Mouse (Mus musculus): ENCODE results near the gene Olfr1404.
"Not testable (repeated sequence)": the region's sequence is repeated elsewhere in the genome, so short reads cannot be mapped to it uniquely, and the experiment has no call there.

Gene Olfr1404

DNA sequence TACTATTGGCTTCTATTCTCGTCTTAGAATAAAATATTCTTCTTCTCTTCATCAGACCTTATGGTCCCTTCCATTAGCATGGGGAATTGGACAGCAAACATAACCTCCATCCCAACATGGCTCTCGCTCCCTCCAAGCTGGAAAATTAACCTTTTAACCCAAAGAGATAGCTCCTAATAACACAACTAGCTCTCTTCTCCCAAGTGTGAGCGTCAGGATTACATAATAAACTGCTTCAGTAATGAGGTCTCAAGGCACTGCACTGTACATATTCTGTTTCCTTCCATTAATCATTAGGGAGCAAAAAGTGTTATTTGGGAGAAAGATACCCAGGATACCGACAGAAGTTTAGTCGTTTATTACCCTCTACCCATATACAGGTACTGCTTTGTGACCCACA, at the start of gene Olfr1404:
Gene Olfr1404, plus strand, starts transcription at position 301 of the 400 bp plus-strand sequence.
- in situ Hi-C loops (cut with MboI; ENCODE audit: low sequenced_read_pairs) = no loop called here

DNA sequence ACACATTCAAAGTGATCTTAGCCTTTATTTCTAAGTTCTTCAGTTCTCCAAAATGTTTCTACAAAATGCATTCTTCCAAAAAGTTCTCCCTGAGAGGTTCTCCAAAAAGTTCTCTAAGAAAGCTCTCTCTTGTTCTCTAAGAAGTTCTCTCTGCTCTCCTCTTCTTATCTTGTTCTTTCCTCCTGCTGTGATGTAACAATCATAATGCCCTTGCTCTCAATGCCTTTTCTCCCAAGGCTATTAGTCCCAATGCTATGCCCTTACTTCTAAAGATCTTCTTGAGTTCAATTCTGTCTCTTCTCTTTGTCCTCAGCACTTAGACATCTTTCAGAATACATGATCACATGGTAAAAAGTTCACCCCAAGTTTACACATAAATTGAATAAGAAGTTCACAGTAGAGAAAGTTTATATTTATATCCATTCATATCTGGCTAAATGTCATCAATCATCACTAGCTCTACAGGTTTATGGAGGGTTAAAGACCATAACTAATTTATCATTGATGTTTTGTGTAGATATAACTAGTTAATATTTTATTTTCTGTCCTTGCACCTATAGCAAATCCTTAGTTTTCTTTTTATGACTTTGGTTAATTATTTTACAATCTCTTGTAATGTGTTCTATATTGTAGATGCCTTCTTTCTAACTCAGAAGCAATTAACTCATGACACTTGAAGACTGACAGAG, 37.9 kb upstream of the Olfr1404 start:
- in situ Hi-C loops (cut with MboI; ENCODE audit: low sequenced_read_pairs) = no loop called here

DNA sequence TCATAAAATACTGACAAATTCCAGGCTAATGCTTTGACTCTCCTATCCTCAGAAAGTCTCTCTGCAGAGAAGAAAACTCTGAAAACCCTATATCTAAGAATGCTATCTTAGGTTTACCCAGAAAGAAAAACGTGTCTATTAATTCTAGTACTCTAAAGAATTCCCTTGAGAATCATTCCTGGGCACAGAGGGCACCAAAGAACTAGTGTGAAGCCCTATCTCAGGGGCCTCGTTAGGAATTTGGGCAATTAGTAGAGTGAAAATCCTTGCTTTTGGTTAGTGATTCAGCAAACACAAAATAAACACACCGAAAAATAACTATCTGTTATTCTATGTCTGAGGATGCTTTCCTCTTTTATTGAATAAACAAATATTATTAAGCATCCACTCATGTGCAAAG, 21.7 kb upstream of the Olfr1404 start, which contains the start of gene Olfr1406:
Gene Olfr1406, minus strand, starts transcription at position 101 of the 400 bp plus-strand sequence.
- in situ Hi-C loops (cut with MboI; ENCODE audit: low sequenced_read_pairs) = no loop called here

DNA sequence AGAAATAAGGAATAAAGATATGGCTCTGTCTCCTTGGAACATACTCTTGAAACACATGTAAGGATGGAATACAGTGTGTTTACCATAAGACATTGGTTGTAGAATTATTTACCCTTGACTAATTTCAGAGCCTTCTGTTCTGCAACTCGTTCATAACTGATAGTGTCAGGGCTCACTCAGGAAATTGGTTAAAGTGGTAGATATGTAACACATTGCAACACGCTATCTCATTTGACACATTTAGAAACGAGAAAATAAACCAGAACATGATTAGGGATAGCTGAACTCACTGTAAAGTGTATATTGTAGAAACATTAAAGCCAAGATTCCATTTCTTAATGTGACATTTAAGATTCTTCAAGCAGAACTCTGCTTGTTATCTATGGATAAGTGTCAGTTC, 20.1 kb upstream of the Olfr1404 start:
- in situ Hi-C loops (cut with MboI; ENCODE audit: low sequenced_read_pairs) = no loop called here

DNA sequence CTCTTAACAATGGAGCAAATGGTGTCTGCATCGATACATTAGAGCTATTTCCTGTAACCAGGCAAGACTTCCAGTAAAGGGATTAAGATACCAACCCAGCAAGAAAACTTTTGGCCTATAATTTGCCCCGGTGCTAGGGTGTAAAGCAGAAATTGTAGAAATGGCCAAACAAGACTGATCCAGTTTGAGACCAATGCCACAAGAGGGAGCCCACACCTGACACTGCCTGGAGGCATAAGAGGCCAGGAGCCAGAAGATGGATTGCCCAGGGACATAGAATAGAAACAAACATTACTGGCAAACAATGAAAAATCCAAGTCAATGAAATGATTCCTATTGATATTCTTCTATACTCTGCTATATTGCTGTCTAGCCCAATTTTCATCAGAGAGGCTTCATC, 15.8 kb upstream of the Olfr1404 start:
- in situ Hi-C loops (cut with MboI; ENCODE audit: low sequenced_read_pairs) = no loop called here

DNA sequence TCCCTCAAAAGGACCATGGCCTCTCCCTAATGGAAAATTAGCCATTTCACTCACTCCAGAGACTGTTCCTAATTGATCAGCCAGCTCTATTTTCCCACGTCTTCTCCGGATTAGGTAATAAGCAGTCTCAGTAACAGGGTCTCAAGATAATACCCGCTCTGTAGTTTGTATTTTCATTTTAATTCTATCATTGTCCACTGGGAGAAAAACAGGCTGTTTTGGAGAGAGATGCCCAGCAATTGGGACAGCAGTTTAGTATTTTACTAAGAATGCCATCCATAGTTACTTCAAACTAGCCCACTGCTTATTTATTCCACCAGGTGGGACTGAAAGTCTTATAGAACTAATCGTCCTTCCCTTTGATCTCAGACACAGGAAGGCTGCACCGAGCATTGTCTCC, 14.7 kb upstream of the Olfr1404 start, which contains the start of gene Olfr218:
Gene Olfr218, plus strand, starts transcription at position 301 of the 400 bp plus-strand sequence.
- in situ Hi-C loops (cut with MboI; ENCODE audit: low sequenced_read_pairs) = no loop called here

DNA sequence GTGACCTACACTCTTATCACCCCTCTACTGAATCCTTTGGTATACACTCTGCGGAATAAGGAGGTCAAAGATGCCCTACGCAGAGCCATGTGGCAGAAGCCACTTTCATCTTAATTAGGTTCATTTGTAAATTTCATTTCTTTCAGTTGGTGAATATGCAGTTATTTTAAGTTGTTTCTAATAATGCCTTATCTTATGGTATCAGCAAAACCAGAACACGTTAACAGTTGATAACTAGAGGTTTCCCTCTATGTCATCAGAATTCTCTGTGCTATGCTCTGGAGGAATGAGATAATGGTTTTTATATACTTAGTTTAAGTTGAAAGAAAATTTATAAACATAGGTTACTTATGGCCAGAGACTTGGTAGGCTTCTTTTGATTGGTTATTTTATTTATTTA, 4.3 kb downstream of the Olfr1404 start:
- in situ Hi-C loops (cut with MboI; ENCODE audit: low sequenced_read_pairs) = no loop called here

DNA sequence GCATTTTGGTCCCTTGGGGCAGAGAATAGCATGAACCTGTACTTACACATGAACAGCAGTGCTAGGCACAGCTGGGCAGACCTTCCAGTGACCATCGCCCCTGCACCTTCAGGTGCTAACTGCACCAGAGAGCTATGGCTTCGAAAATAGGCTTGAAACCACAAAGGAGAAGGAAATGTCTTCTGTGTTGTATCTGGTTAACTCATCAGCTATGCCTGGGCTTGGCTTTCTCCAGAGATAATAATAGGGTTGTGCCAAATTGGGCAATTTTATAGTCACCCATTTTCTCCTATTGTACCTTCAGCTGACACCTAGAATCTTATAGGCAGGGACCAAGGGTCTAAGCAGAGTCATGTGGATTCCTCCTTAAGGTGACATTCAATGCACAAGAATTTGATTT, 14.9 kb downstream of the Olfr1404 start, which contains the start of gene Fcer1a:
Gene Fcer1a, minus strand, starts transcription at position 134 of the 400 bp plus-strand sequence.
- in situ Hi-C loops (cut with MboI; ENCODE audit: low sequenced_read_pairs) = no loop called here

DNA sequence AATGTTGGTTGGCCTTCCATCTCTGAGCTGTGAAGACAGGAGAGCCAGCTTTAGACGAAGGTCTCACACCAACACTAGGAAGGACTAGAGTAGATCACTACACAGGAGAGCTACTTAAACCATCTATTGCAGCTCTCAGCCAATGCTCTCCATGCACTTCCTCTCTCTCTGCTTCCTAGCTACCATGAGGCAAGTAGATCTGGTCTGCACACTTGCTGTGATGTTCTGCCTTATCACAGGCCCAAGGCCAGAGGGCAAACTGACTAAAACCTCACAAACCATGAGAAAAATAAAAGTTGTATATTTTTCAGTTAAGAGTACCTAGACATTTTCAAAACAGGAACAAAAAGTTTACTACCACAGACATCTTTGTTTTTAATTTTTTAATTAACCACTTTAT, 24.8 kb downstream of the Olfr1404 start:
- in situ Hi-C loops (cut with MboI; ENCODE audit: low sequenced_read_pairs) = not testable (repeated sequence)

DNA sequence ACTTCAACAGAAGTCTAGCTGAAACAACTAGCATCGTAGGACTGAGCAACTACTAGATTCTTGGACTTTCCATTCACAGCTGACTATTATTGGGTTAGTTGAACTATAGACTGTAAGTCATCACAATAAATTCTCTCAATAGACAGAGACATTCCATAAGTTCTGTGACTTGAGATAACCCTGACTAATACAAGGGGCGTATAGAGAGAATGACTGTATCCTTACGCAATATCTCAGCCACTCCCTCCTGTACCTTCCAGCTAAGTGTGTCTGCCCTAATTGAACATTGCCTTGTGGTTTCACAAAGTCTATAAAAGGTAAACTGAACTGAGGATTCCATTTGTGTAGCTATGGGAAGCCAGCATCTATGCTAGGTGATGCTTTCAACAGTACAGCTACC, 37.7 kb downstream of the Olfr1404 start:
- in situ Hi-C loops (cut with MboI; ENCODE audit: low sequenced_read_pairs) = no loop called here

DNA sequence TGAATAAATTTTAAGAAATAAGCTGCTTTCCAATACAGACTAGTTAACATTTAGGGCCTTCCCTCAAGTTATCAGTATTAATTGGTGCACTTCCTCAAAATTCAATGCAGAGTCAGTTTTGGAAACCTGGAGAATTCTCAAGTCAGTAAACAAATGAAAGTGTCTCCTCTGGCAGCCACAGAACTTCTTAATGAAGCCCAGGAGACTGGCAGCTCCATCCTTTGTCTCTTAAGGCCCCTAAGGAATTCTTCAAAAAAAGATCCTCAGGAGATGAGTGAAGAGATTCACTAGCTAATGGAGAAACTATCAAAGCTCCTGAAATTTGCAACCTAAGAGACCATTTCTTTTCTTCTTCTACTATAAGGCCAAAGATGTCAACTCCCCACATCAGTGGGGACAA, 53.5 kb downstream of the Olfr1404 start, which contains the start of gene Olfr418:
Gene Olfr418, plus strand, starts transcription at position 301 of the 400 bp plus-strand sequence.
- in situ Hi-C loops (cut with MboI; ENCODE audit: low sequenced_read_pairs) = no loop called here

All from CH12F3 (cell line).